Mouse (Mus musculus) heart, embryonic 16.5 days (tissue): Measurements from ENCODE around the gene Sptb. TPM values are rescaled to one million over a fixed set of nuclear protein-coding genes. Genes with fewer than 3 reads are reported as not detected.

Experiments used
- ATAC-seq: fragments of 200-750 bp; cut with Nextera tagmentation; replicated peaks from 2 replicates; pipeline ENCODE4 v1.8.0; 2017; ENCODE audit warnings: moderate number of reproducible peaks; ENCODE audit not compliant: insufficient read depth, low FRiP score; ENCODE audit errors: extremely low read depth
- H3K27ac ChIP-seq: fragments of 300-500 bp; sonication (generic); 2 replicates; pipeline ENCODE4 v1.5.1; 2014; ENCODE audit warnings: mild to moderate bottlenecking, low read length, control low read depth, moderate library complexity
- H3K27me3 ChIP-seq: fragments of 300-500 bp; sonication (generic); 2 replicates; pipeline ENCODE4 v1.6.1; 2014; ENCODE audit warnings: low read length, mixed read lengths; ENCODE audit not compliant: control insufficient read depth, insufficient read depth
- H3K36me3 ChIP-seq: fragments of 300-500 bp; sonication (generic); 2 replicates; pipeline ENCODE4 v1.6.1; 2014; ENCODE audit not compliant: control insufficient read depth, insufficient read depth
- H3K4me1 ChIP-seq: fragments of 300-500 bp; sonication (generic); 2 replicates; pipeline ENCODE4 v1.6.1; 2014; ENCODE audit warnings: low read length, mixed read lengths; ENCODE audit not compliant: control insufficient read depth, insufficient read depth
- H3K4me2 ChIP-seq: fragments of 300-500 bp; sonication (generic); 2 replicates; pipeline ENCODE4 v1.6.1; 2014; ENCODE audit warnings: low read depth, mild to moderate bottlenecking, control low read depth, low read length
- H3K4me3 ChIP-seq: fragments of 300-500 bp; sonication (generic); 2 replicates; pipeline ENCODE4 v1.5.1; 2014; ENCODE audit warnings: mild to moderate bottlenecking, control low read depth, low read length
- H3K9ac ChIP-seq: fragments of 300-500 bp; sonication (generic); 2 replicates; pipeline ENCODE4 v1.6.1; 2014; ENCODE audit warnings: low read length, control low read depth
- H3K9me3 ChIP-seq: fragments of 300-500 bp; sonication (generic); replicated peaks from 2 replicates; pipeline ENCODE4 v1.6.1; 2016; ENCODE audit warnings: low read length; ENCODE audit not compliant: control insufficient read depth
- WGBS: fragments of 180-500 bp; shearing (Covaris S2); extraction: QIAGEN DNeasy Blood & Tissue Kit; methylation state at CpG from one replicate; pipeline ENCODE4 v1.1.7; 2014; 5-methylcytosine and 5-hydroxymethylcytosine counted together
- polyA plus RNA-seq: library from polyadenylated mRNA; unstranded; fragments of >200 nt; fragmentation: Nextera tagmentation; extraction: Ambion mirVana; gene quantifications from 2 replicates; pipeline ENCODE4 v1.2.1, GENCODE M21; 2015

The Sptb gene
- polyA plus RNA-seq, 1 experiment from 2014 or later: 6.0 TPM

- H3K36me3 ChIP-seq: no peaks in the 10 kb centered on the region
- WGBS: 19% methylated on average over 8 of the region's 8 CpGs
- no peaks in the 10 kb centered on the region for H3K9me3 ChIP-seq
- H3K9ac ChIP-seq: no peak overlapping the region
- peak; percentile 87 for ATAC-seq
- peak overlapping the region; percentile 80 for H3K27ac ChIP-seq
- peak overlapping the region; percentile 20 for H3K4me2 ChIP-seq
- H3K27me3 ChIP-seq: no peaks in the 10 kb centered on the region
- peaks cover 86% of the 10 kb centered on the region for H3K4me1 ChIP-seq
- no peak overlapping the region for H3K4me3 ChIP-seq
These were observed 158.0 kb downstream of the Sptb start for GRCm38 (mm10) chr12:76552321-76552720.

GRCm38 (mm10) chr12:76549203-76549602 is 161.1 kb downstream of the Sptb start:
- no peak for ATAC-seq
- Histone ChIP-seq H3K36me3 (no peaks in the 10 kb centered on the region), H3K27ac (peak overlapping the region; percentile 3; the same call in 1 of the 2 replicates), H3K4me3 (no peak overlapping the region), H3K9ac (peak overlapping the region; percentile 7; the same call in 1 of the 2 replicates), H3K27me3 (no peaks in the 10 kb centered on the region), H3K4me2 (no peak overlapping the region), H3K9me3 (no peaks in the 10 kb centered on the region), H3K4me1 (peaks cover 89% of the 10 kb centered on the region)
- 42% methylated on average over 3 of the region's 3 CpGs for WGBS

GRCm38 (mm10) chr12:76548082-76548423 is 162.3 kb downstream of the Sptb start:
- peak overlapping the region; percentile 69 for H3K9ac ChIP-seq
- WGBS: 34% methylated on average over 7 of the region's 7 CpGs
- ATAC-seq: no peak
- H3K4me3 ChIP-seq: no peak overlapping the region
- H3K4me2 ChIP-seq: peak overlapping the region; percentile 73
- H3K27me3 ChIP-seq: no peaks in the 10 kb centered on the region
- H3K36me3 ChIP-seq: no peaks in the 10 kb centered on the region
- H3K9me3 ChIP-seq: no peaks in the 10 kb centered on the region
- H3K27ac ChIP-seq: no peak overlapping the region; the same call in 1 of the 2 replicates
- H3K4me1 ChIP-seq: peaks cover 78% of the 10 kb centered on the region

GRCm38 (mm10) chr12:76547409-76548081 is 162.8 kb downstream of the Sptb start:
- H3K27me3 ChIP-seq: no peaks in the 10 kb centered on the region
- H3K9me3 ChIP-seq: no peaks in the 10 kb centered on the region
- peaks cover 73% of the 10 kb centered on the region for H3K4me1 ChIP-seq
- no peak for ATAC-seq
- peak overlapping the region; percentile 69 for H3K9ac ChIP-seq
- peak overlapping the region; percentile 43 for H3K4me3 ChIP-seq
- WGBS: 41% methylated on average over 13 of the region's 13 CpGs
- H3K27ac ChIP-seq: peak overlapping the region; percentile 56
- H3K36me3 ChIP-seq: no peaks in the 10 kb centered on the region
- peak overlapping the region; percentile 73 for H3K4me2 ChIP-seq

- Histone ChIP-seq H3K4me3 (peak overlapping the region; percentile 43), H3K27me3 (no peaks in the 10 kb centered on the region), H3K9me3 (no peaks in the 10 kb centered on the region), H3K36me3 (no peaks in the 10 kb centered on the region), H3K27ac (peak overlapping the region; percentile 56), H3K4me2 (peak overlapping the region; percentile 73), H3K4me1 (peaks cover 68% of the 10 kb centered on the region), H3K9ac (peak overlapping the region; percentile 69)
- peak; percentile 28; the same call in 1 of the 2 replicates for ATAC-seq
- WGBS: 14% methylated on average over 28 of the region's 28 CpGs
These were observed 163.7 kb downstream of the Sptb start for GRCm38 (mm10) chr12:76546383-76547276.

- Histone ChIP-seq H3K27ac (0 out of 2 replicates have a peak overlapping the region, but pooled peaks have one; percentile 56), H3K4me2 (peak overlapping the region; percentile 73), H3K36me3 (no peaks in the 10 kb centered on the region), H3K4me1 (peaks cover 67% of the 10 kb centered on the region), H3K4me3 (peak overlapping the region; percentile 43; the same call in 1 of the 2 replicates), H3K9me3 (no peaks in the 10 kb centered on the region), H3K27me3 (no peaks in the 10 kb centered on the region), H3K9ac (peak overlapping the region; percentile 69)
- 34% methylated on average over 15 of the region's 15 CpGs for WGBS
- no peak for ATAC-seq
These were observed 164.5 kb downstream of the Sptb start for GRCm38 (mm10) chr12:76545786-76546370.

- no peaks in the 10 kb centered on the region for H3K36me3 ChIP-seq
- ATAC-seq: no peak
- no peak overlapping the region for H3K4me3 ChIP-seq
- no peak overlapping the region for H3K9ac ChIP-seq
- H3K27ac ChIP-seq: no peak overlapping the region
- H3K4me2 ChIP-seq: no peak overlapping the region
- peaks cover 4% of the 10 kb centered on the region; the same call in 1 of the 2 replicates for H3K9me3 ChIP-seq
- peaks cover 48% of the 10 kb centered on the region for H3K4me1 ChIP-seq
- H3K27me3 ChIP-seq: no peaks in the 10 kb centered on the region
- 71% methylated on average over 6 of the region's 6 CpGs for WGBS
These were observed 168.5 kb downstream of the Sptb start for GRCm38 (mm10) chr12:76541879-76542278.

GRCm38 (mm10) chr12:76541475-76541874 is 168.9 kb downstream of the Sptb start:
- H3K9ac ChIP-seq: no peak overlapping the region
- no peak overlapping the region for H3K4me2 ChIP-seq

More at GRCm38 (mm10) chr12:76541475-76541874, 168.9 kb downstream of the Sptb start:
- 40% methylated on average over 8 of the region's 8 CpGs for WGBS
- H3K36me3 ChIP-seq: no peaks in the 10 kb centered on the region
- peaks cover 4% of the 10 kb centered on the region; the same call in 1 of the 2 replicates for H3K9me3 ChIP-seq
- H3K27me3 ChIP-seq: no peaks in the 10 kb centered on the region
- H3K4me1 ChIP-seq: peaks cover 48% of the 10 kb centered on the region
- H3K4me3 ChIP-seq: no peak overlapping the region
- H3K27ac ChIP-seq: no peak overlapping the region; the same call in 1 of the 2 replicates
- no peak for ATAC-seq
